Mouse (Mus musculus): ENCODE measurements around the gene Pdgfc.

- TF ChIP-seq CTCF (IDR thresholded peaks at IDR 0.05; ENCODE audit: low read depth, low read length) (no peak), POLR2A (IDR thresholded peaks at IDR 0.05; ENCODE audit: extremely low read depth, insufficient read depth, low read length) (no peak)
Measured at GRCm38 (mm10) chr3:81136985-81137384, 100.8 kb downstream of the Pdgfc start.

Measured in liver, adult 2 months (tissue).